ENCODE assay signal across 8 mouse cellular contexts in genomic region chr12:53146460-53147050, GRCm38 (mm10).
A peak's percentile ranks its signal among the peaks of the same experiment; 100 is the strongest.
DNase-seq lines count a peak whose midpoint lies in the region; ATAC-seq and TF ChIP-seq lines count a peak whose summit lies in the region.

No protein-coding gene starts in this region.

- H3K36me3 ChIP-seq in midbrain, postnatal 0 days (ENCODE audit: insufficient read depth, low read length): 0 out of 2 replicates have a peak, but pooled peaks cover 3% of the 10 kb centered on the region
- peaks cover 21% of the 10 kb centered on the region for H3K36me3 ChIP-seq in midbrain, embryonic 13.5 days
- H3K36me3 ChIP-seq in heart, postnatal 0 days (replicated peaks; ENCODE audit: control insufficient read depth, insufficient read depth, low read length): peaks cover 36% of the 10 kb centered on the region

- no peak for DNase-seq in frontal cortex, postnatal 10 days (ENCODE audit: low spot score in 2 of 2)
- peak; percentile 71 for DNase-seq in midbrain, postnatal 0 days (ENCODE audit: low spot score)
- DNase-seq in heart, postnatal 0 days (ENCODE audit: low spot score): peak; percentile 18
- peak; percentile 22 for DNase-seq in right cerebral cortex, postnatal 4 days
- DNase-seq in yolk sac, embryonic 10.5 days (ENCODE audit: low spot score): no peak
- DNase-seq in c-Kit-positive CD71-positive TER-119-positive erythroid progenitor cells, embryonic 14.5 days (ENCODE audit: low spot score): no peak

- peak; percentile 97 for ATAC-seq in frontal cortex, adult (ENCODE audit: low TSS enrichment)
- ATAC-seq in midbrain, postnatal 0 days (ENCODE audit: low FRiP score): no peak
- no peak for ATAC-seq in midbrain, embryonic 13.5 days
- peak; percentile 24; the same call in 1 of the 2 replicates for ATAC-seq in heart, postnatal 0 days (ENCODE audit: insufficient read depth, low read depth)

- no peak for TF ChIP-seq EP300 in heart, postnatal 0 days (IDR thresholded peaks at IDR 0.05; ENCODE audit: low read depth)

- no peak for TF ChIP-seq CTCF in midbrain, postnatal 0 days (IDR thresholded peaks at IDR 0.05)
- no peak for TF ChIP-seq CTCF in heart, postnatal 0 days (IDR thresholded peaks at IDR 0.05; ENCODE audit: low read depth)

- H3K4me2 ChIP-seq in midbrain, postnatal 0 days (ENCODE audit: low read depth, low read length, poor library complexity, severe bottlenecking): no peak overlapping the region; the same call in 1 of the 2 replicates
- no peak overlapping the region for H3K4me2 ChIP-seq in midbrain, embryonic 13.5 days (replicated peaks)
- H3K4me2 ChIP-seq in heart, postnatal 0 days (ENCODE audit: low read depth, low read length): peak overlapping the region; percentile 35

- no peak overlapping the region for H3K27ac ChIP-seq in midbrain, postnatal 0 days (ENCODE audit: low read depth, low read length)
- H3K27ac ChIP-seq in midbrain, embryonic 13.5 days: no peak overlapping the region
- no peak overlapping the region for H3K27ac ChIP-seq in heart, postnatal 0 days (ENCODE audit: low read depth)

- H3K4me3 ChIP-seq in midbrain, postnatal 0 days (ENCODE audit: low read depth, low read length): no peak overlapping the region
- H3K4me3 ChIP-seq in midbrain, embryonic 13.5 days (replicated peaks): no peak overlapping the region
- H3K4me3 ChIP-seq in heart, postnatal 0 days (ENCODE audit: low read depth, low read length): no peak overlapping the region; the same call in 1 of the 2 replicates

- H3K27me3 ChIP-seq in midbrain, postnatal 0 days (ENCODE audit: insufficient read depth, low read length): no peaks in the 10 kb centered on the region
- no peaks in the 10 kb centered on the region for H3K27me3 ChIP-seq in midbrain, embryonic 13.5 days
- no peaks in the 10 kb centered on the region for H3K27me3 ChIP-seq in heart, postnatal 0 days (ENCODE audit: control insufficient read depth, insufficient read depth, low read length)

- no peaks in the 10 kb centered on the region for H3K9me3 ChIP-seq in midbrain, postnatal 0 days (ENCODE audit: low read length)
- H3K9me3 ChIP-seq in midbrain, embryonic 13.5 days: no peaks in the 10 kb centered on the region
- H3K9me3 ChIP-seq in heart, postnatal 0 days (replicated peaks; ENCODE audit: control insufficient read depth, low read length): no peaks in the 10 kb centered on the region

- no peak overlapping the region for H3K9ac ChIP-seq in midbrain, postnatal 0 days (replicated peaks; ENCODE audit: low read length, poor library complexity, severe bottlenecking)
- H3K9ac ChIP-seq in midbrain, embryonic 13.5 days (replicated peaks): no peak overlapping the region
- H3K9ac ChIP-seq in heart, postnatal 0 days (replicated peaks; ENCODE audit: low read depth, low read length): no peak overlapping the region

- WGBS in midbrain, postnatal 0 days: 40% methylated on average over 11 of the region's 11 CpGs
- WGBS in midbrain, embryonic 13.5 days: 51% methylated on average over 11 of the region's 11 CpGs
- WGBS in heart, postnatal 0 days: 50% methylated on average over 11 of the region's 11 CpGs

- no peaks in the 10 kb centered on the region; the same call in 1 of the 2 replicates for H3K4me1 ChIP-seq in midbrain, postnatal 0 days (ENCODE audit: insufficient read depth, low read length)
- peaks cover 30% of the 10 kb centered on the region for H3K4me1 ChIP-seq in midbrain, embryonic 13.5 days (replicated peaks)
- H3K4me1 ChIP-seq in heart, postnatal 0 days (ENCODE audit: control insufficient read depth, insufficient read depth): no peaks in the 10 kb centered on the region

Comparison
In these comparisons a context has a peak if more than half of its experiments do, and no peak if none do; other contexts are left out.
1. ATAC-seq: peak in frontal cortex, adult (single experiment) and heart, postnatal 0 days (single experiment); none in midbrain, postnatal 0 days (single experiment) and midbrain, embryonic 13.5 days (single experiment).
2. DNase-seq: peak in midbrain, postnatal 0 days (single experiment), heart, postnatal 0 days (single experiment) and right cerebral cortex, postnatal 4 days (single experiment); none in frontal cortex, postnatal 10 days (0 of 2), yolk sac, embryonic 10.5 days (single experiment) and c-Kit-positive CD71-positive TER-119-positive erythroid progenitor cells, embryonic 14.5 days (single experiment).